Mouse (Mus musculus): Measurements from ENCODE around the gene Ccdc38. TPM values are rescaled to one million over a fixed set of nuclear protein-coding genes. Genes with fewer than 3 reads are reported as not detected.

Gene Ccdc38
- total RNA-seq (2023): 0.68 TPM

DNA sequence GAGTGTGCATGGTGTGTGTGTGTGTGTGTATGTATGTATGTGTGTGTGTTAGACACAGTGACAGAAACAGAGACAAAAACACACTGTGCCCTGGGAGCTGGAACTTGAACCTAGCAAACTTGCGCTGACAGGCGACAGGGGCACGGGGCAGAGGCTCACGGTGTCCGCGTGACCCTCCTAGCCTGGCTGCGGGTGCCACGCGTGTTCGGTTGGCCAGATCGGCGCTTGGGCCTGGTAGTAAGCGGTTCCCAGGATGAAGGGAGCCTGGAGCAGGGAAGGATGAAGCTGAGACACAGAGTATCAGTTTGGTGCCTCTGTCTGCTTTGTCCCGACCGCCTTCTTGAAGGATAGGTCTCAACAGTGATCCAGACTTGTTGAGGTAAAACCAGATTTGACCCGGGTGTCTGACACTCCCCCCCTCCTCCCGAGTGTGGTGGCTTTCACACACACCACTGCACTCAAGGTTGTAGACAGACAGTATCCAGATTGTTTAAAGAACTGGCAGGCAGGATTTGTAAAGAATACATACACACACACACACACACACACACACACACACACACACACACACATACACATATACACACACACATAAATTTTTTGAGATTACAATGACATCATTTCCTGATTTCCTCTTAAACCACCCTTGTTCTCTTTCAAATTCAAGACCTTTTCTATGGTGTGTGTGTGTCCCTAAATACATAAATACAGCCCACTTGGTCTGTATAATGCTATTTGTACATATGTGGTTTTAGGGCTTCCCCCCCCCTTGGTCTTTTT lies at the start of gene Ccdc38:
TSS of gene Ccdc38 (plus strand) at position 202 of the 780 bp plus-strand sequence.

DNA sequence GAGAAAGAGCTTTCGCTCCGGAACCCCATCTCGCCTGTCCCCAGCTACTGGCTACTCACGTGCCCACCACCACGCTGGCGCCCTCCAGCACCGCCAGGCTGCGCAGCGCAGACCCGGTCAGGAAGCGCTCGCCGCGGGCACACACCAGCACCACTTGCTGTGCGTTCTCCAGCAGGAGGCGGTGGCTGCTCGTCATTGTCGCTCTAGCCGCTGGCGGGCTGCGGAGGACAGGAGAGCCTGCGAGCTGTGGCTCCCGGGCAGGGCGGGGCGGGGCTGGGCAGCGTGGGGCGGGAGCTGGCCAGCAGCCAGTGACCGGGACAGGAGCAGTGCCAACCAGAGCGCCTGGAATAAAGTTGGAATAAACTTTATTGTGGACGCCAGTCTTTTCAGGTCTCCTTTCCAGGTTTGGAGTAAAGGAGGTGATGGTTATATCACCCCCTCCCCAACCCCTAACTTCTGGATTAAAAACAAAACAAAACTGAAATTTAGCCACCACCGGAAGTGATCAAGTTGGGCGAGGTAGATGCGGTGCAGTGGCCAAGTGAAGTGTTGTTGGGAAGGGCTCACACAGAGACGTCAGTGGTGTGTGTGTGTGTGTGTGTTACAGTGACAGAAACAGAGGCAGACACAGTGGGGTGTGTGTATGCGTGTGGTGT lies 529 bp upstream of the Ccdc38 start, which contains the start of gene Amdhd1:
TSS of gene Amdhd1 (minus strand) at position 259 of the 656 bp plus-strand sequence.

DNA sequence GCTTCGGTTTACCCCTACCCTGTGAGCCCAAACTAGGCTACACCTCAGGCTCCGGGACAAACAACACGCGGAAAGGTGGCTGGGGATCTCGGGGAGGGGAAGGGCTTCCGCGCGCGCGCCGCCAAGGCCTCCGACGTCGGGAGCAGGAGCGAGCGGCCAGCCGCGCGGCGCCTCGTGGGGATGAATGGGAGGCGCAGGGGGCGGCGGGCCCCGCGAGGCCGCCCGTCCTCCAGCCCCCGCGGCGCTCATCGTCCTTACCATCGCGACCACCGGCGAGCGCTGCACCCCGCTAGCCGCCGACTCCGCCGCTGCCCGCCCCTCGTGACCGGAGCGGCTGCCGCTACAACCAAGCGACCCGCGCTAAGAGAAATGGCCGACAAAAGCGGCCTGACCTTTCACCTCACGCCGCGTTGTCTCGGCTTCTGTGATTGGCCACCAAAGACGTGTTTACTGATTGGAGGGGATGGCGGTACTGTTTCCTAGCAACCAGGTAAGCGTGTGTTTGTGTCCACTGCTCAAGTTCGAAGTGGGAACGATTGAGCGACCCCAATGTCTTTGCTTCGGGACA lies 48.9 kb downstream of the Ccdc38 start, which contains the start of gene Snrpf:
TSS of gene Snrpf (minus strand) at position 426 of the 568 bp plus-strand sequence.

Other genes starting within 250 kb of the Ccdc38 start
- gene Elk3, start 229.5 kb upstream of the Ccdc38 start, total RNA-seq (2023): 49.5 TPM
- 117 TPM for gene Lta4h, start 87.2 kb upstream of the Ccdc38 start, total RNA-seq (2023)
- gene Hal, start 51.9 kb upstream of the Ccdc38 start, total RNA-seq (2023): 0.83 TPM
- not detected for gene Amdhd1, start 599 bp upstream of the Ccdc38 start, total RNA-seq (2023)
- 24.4 TPM for gene Snrpf, start 49.1 kb downstream of the Ccdc38 start, total RNA-seq (2023)
- 0.56 TPM for gene Ntn4, start 100.0 kb downstream of the Ccdc38 start, total RNA-seq (2023)